Mouse (Mus musculus) activated CD4-positive, CD25-positive, alpha-beta regulatory T cell, adult 4 months (primary cell): Measurements from ENCODE around the gene C1rl. TPM values are rescaled to one million over a fixed set of nuclear protein-coding genes. Genes with fewer than 3 reads are reported as not detected.
"Not testable (repeated sequence)": the region's sequence is repeated elsewhere in the genome, so short reads cannot be mapped to it uniquely, and the experiment has no call there.

Experiments used
- ATAC-seq: one replicate; pipeline ENCODE4 v1.8.0; 2017
- polyA plus RNA-seq, 2 experiments: library from polyadenylated mRNA; unstranded; fragments of 100-300 nt; shearing (Covaris generic); gene quantifications; one replicate each; pipeline ENCODE4 v1.2.1; 2017

C1rl gene
- not detected for polyA plus RNA-seq

GRCm38 (mm10) chr6:124492842-124493561 lies at the start of gene C1rl:
Gene C1rl (plus strand): TSS chr6:124493113.
- ATAC-seq: no peak

- ATAC-seq: no peak
Measured at GRCm38 (mm10) chr6:124443338-124443737, 49.6 kb upstream of the C1rl start.

- no peak for ATAC-seq
Measured at GRCm38 (mm10) chr6:124446024-124446423, 46.9 kb upstream of the C1rl start.

- ATAC-seq: no peak
Measured at GRCm38 (mm10) chr6:124446459-124446858, 46.5 kb upstream of the C1rl start.

- no peak for ATAC-seq
Measured at GRCm38 (mm10) chr6:124447356-124447755, 45.6 kb upstream of the C1rl start.

- no peak for ATAC-seq
Measured at GRCm38 (mm10) chr6:124448186-124448852, 44.6 kb upstream of the C1rl start.

- ATAC-seq: no peak
Measured at GRCm38 (mm10) chr6:124448959-124449667, 43.8 kb upstream of the C1rl start.

GRCm38 (mm10) chr6:124449668-124450383 lies 43.1 kb upstream of the C1rl start:
- ATAC-seq: no peak

- no peak for ATAC-seq
Measured at GRCm38 (mm10) chr6:124451995-124452394, 40.9 kb upstream of the C1rl start.

GRCm38 (mm10) chr6:124453756-124454155 lies 39.2 kb upstream of the C1rl start:
- ATAC-seq: no peak

GRCm38 (mm10) chr6:124456243-124456642 lies 36.7 kb upstream of the C1rl start:
- ATAC-seq: no peak

GRCm38 (mm10) chr6:124457827-124458226 lies 35.1 kb upstream of the C1rl start:
- no peak for ATAC-seq

- no peak for ATAC-seq
Measured at GRCm38 (mm10) chr6:124458505-124458904, 34.4 kb upstream of the C1rl start.

GRCm38 (mm10) chr6:124459388-124459787 lies 33.5 kb upstream of the C1rl start:
- ATAC-seq: no peak

GRCm38 (mm10) chr6:124463881-124464291 lies 29.0 kb upstream of the C1rl start:
- ATAC-seq: no peak

- ATAC-seq: no peak
Measured at GRCm38 (mm10) chr6:124464305-124465271, 28.3 kb upstream of the C1rl start, which contains the start of gene Clstn3. Gene Clstn3 (minus strand): TSS chr6:124464794.

GRCm38 (mm10) chr6:124465299-124465698 lies 27.6 kb upstream of the C1rl start:
- ATAC-seq: no peak

- ATAC-seq: no peak
Measured at GRCm38 (mm10) chr6:124465729-124466128, 27.2 kb upstream of the C1rl start.

GRCm38 (mm10) chr6:124471121-124471520 lies 21.8 kb upstream of the C1rl start:
- ATAC-seq: no peak

- ATAC-seq: not testable (repeated sequence)
Measured at GRCm38 (mm10) chr6:124471783-124472638, 20.9 kb upstream of the C1rl start.

GRCm38 (mm10) chr6:124472801-124473200 lies 20.1 kb upstream of the C1rl start:
- ATAC-seq: no peak
